Mouse (Mus musculus): ENCODE measurements around the gene Trpm7. TPM values are rescaled to one million over a fixed set of nuclear protein-coding genes. Genes with fewer than 3 reads are reported as not detected.

Trpm7 gene
- polyA plus RNA-seq, 1 experiment: 7.2 TPM

DNA sequence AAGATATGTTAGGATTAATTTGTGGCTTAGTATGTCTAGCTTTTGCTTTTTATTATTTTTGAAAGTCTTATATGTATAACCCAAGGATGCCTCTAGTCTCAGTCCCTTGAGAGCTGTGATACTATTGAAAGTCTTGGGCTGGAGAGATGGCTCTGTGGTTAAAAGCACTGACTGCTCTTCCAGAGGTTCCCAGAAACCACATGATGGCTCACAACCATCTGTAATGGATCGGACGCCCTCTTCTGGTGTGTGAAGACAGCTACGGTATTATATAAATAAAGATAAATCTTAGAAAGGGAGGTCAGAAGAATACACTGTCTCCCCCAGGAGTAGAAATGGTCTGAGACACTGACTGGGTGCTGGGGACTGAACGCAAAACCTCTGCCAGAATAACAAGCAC is 31.3 kb downstream of the Trpm7 start:
- no peak overlapping the region for H3K4me3 ChIP-seq (replicated peaks; ENCODE audit: extremely low read depth, low read depth, low read length)
- WGBS: 74% methylated on average over 4 of the region's 4 CpGs
- H3K4me1 ChIP-seq (ENCODE audit: control insufficient read depth, insufficient read depth, low read length): no peaks in the 10 kb centered on the region
- DNase-seq: no peak
- TF ChIP-seq CTCF (IDR thresholded peaks at IDR 0.05; ENCODE audit: insufficient read depth, low read length): no peak
- no peak for TF ChIP-seq POLR2A (IDR thresholded peaks at IDR 0.05; ENCODE audit: borderline replicate concordance, extremely low read depth, low read depth, low read length)

- no peak for TF ChIP-seq CTCF (IDR thresholded peaks at IDR 0.05; ENCODE audit: insufficient read depth, low read length)
- no peak for TF ChIP-seq POLR2A (IDR thresholded peaks at IDR 0.05; ENCODE audit: borderline replicate concordance, extremely low read depth, low read depth, low read length)
- no peak for DNase-seq
- WGBS: 88% methylated on average over 5 of the region's 5 CpGs
- Histone ChIP-seq H3K4me3 (replicated peaks; ENCODE audit: extremely low read depth, low read depth, low read length) (no peak overlapping the region), H3K4me1 (ENCODE audit: control insufficient read depth, insufficient read depth, low read length) (no peaks in the 10 kb centered on the region)
Measured at GRCm38 (mm10) chr2:126838848-126839247, 37.2 kb downstream of the Trpm7 start.

GRCm38 (mm10) chr2:126817414-126817813 is 58.6 kb downstream of the Trpm7 start:
- Histone ChIP-seq H3K4me1 (ENCODE audit: control insufficient read depth, insufficient read depth, low read length) (no peaks in the 10 kb centered on the region), H3K4me3 (replicated peaks; ENCODE audit: extremely low read depth, low read depth, low read length) (no peak overlapping the region)
- DNase-seq: no peak
- TF ChIP-seq POLR2A (IDR thresholded peaks at IDR 0.05; ENCODE audit: borderline replicate concordance, extremely low read depth, low read depth, low read length) (no peak), CTCF (IDR thresholded peaks at IDR 0.05; ENCODE audit: insufficient read depth, low read length) (no peak)
- 76% methylated on average over 2 of the region's 2 CpGs for WGBS

- Histone ChIP-seq H3K4me3 (replicated peaks; ENCODE audit: extremely low read depth, low read depth, low read length) (no peak overlapping the region), H3K4me1 (ENCODE audit: control insufficient read depth, insufficient read depth, low read length) (no peaks in the 10 kb centered on the region)
- DNase-seq: no peak
- TF ChIP-seq CTCF (IDR thresholded peaks at IDR 0.05; ENCODE audit: insufficient read depth, low read length): no peak
- no peak for TF ChIP-seq POLR2A (IDR thresholded peaks at IDR 0.05; ENCODE audit: borderline replicate concordance, extremely low read depth, low read depth, low read length)
- 91% methylated on average over 4 of the region's 4 CpGs for WGBS
Measured at GRCm38 (mm10) chr2:126816644-126817347, 59.2 kb downstream of the Trpm7 start.

DNA sequence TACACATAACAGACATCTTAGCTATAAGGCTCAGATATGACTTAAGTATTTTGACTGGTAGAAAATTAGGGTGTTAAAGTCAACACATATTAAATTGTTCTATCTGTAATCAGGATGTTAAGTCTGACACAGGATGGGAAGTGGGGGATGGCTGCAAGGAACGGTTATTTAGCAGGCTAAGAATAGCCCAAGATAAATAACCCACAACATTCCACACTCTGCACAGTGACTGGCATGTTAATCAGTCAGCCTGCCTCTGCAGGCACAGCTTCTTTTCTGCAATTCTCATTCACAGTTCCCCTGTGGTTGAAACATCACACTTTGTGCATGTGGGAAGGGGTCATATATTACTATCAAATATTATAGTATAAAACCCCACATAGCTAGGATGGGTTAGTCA is 60.2 kb downstream of the Trpm7 start:
- WGBS: 24% methylated on average over 1 of the region's 1 CpGs
- Histone ChIP-seq H3K4me1 (ENCODE audit: control insufficient read depth, insufficient read depth, low read length) (no peaks in the 10 kb centered on the region), H3K4me3 (replicated peaks; ENCODE audit: extremely low read depth, low read depth, low read length) (no peak overlapping the region)
- DNase-seq: no peak
- TF ChIP-seq CTCF (IDR thresholded peaks at IDR 0.05; ENCODE audit: insufficient read depth, low read length) (no peak), POLR2A (IDR thresholded peaks at IDR 0.05; ENCODE audit: borderline replicate concordance, extremely low read depth, low read depth, low read length) (no peak)

- WGBS: 93% methylated on average over 3 of the region's 3 CpGs
- TF ChIP-seq POLR2A (IDR thresholded peaks at IDR 0.05; ENCODE audit: borderline replicate concordance, extremely low read depth, low read depth, low read length) (no peak), CTCF (IDR thresholded peaks at IDR 0.05; ENCODE audit: insufficient read depth, low read length) (no peak)
- no peak overlapping the region for H3K4me3 ChIP-seq (replicated peaks; ENCODE audit: extremely low read depth, low read depth, low read length)
- DNase-seq: no peak
- H3K4me1 ChIP-seq (ENCODE audit: control insufficient read depth, insufficient read depth, low read length): no peaks in the 10 kb centered on the region
Measured at GRCm38 (mm10) chr2:126801980-126802379, 74.0 kb downstream of the Trpm7 start.

GRCm38 (mm10) chr2:126798455-126798854 is 77.6 kb downstream of the Trpm7 start:
- H3K4me3 ChIP-seq (replicated peaks; ENCODE audit: extremely low read depth, low read depth, low read length): no peak overlapping the region
- H3K4me1 ChIP-seq (ENCODE audit: control insufficient read depth, insufficient read depth, low read length): no peaks in the 10 kb centered on the region
- no peak for DNase-seq
- TF ChIP-seq CTCF (IDR thresholded peaks at IDR 0.05; ENCODE audit: insufficient read depth, low read length) (no peak), POLR2A (IDR thresholded peaks at IDR 0.05; ENCODE audit: borderline replicate concordance, extremely low read depth, low read depth, low read length) (no peak)
- 72% methylated on average over 5 of the region's 5 CpGs for WGBS

- WGBS: 84% methylated on average over 3 of the region's 3 CpGs
- no peak overlapping the region for H3K4me3 ChIP-seq (replicated peaks; ENCODE audit: extremely low read depth, low read depth, low read length)
- no peaks in the 10 kb centered on the region for H3K4me1 ChIP-seq (ENCODE audit: control insufficient read depth, insufficient read depth, low read length)
- no peak for DNase-seq
- no peak for TF ChIP-seq CTCF (IDR thresholded peaks at IDR 0.05; ENCODE audit: insufficient read depth, low read length)
- TF ChIP-seq POLR2A (IDR thresholded peaks at IDR 0.05; ENCODE audit: borderline replicate concordance, extremely low read depth, low read depth, low read length): no peak
Measured at GRCm38 (mm10) chr2:126795708-126796107, 80.3 kb downstream of the Trpm7 start.

DNA sequence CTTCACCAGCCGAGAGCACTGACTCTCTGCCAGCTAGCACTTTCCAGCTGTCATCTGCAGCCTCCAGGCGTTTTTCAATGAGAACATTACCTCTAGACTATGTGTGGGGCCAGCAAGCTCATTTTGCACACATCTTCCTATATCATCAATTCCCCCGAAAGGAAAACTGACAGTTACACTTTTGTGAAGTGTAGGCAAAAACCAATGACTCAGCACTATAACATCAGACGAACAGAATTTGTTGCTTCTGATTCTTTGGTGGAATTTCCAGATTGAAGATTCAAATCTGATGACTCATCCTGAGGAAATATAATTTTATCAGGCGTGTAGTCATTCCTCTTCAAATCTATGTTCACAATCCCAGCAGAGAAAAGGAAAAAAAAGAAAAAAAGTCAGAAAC is 83.4 kb downstream of the Trpm7 start:
- TF ChIP-seq POLR2A (IDR thresholded peaks at IDR 0.05; ENCODE audit: borderline replicate concordance, extremely low read depth, low read depth, low read length) (no peak), CTCF (IDR thresholded peaks at IDR 0.05; ENCODE audit: insufficient read depth, low read length) (no peak)
- H3K4me3 ChIP-seq (replicated peaks; ENCODE audit: extremely low read depth, low read depth, low read length): no peak overlapping the region
- H3K4me1 ChIP-seq (ENCODE audit: control insufficient read depth, insufficient read depth, low read length): no peaks in the 10 kb centered on the region
- no peak for DNase-seq
- 67% methylated on average over 5 of the region's 5 CpGs for WGBS

- DNase-seq: no peak
- WGBS: 31% methylated on average over 9 of the region's 9 CpGs
- no peak for TF ChIP-seq POLR2A (IDR thresholded peaks at IDR 0.05; ENCODE audit: borderline replicate concordance, extremely low read depth, low read depth, low read length)
- no peak for TF ChIP-seq CTCF (IDR thresholded peaks at IDR 0.05; ENCODE audit: insufficient read depth, low read length)
- Histone ChIP-seq H3K4me1 (ENCODE audit: control insufficient read depth, insufficient read depth, low read length) (no peaks in the 10 kb centered on the region), H3K4me3 (replicated peaks; ENCODE audit: extremely low read depth, low read depth, low read length) (no peak overlapping the region)
Measured at GRCm38 (mm10) chr2:126787721-126788342, 88.2 kb downstream of the Trpm7 start.
